Mouse (Mus musculus): Measurements from ENCODE around the gene Dpp6. TPM values are rescaled to one million over a fixed set of nuclear protein-coding genes. Genes with fewer than 3 reads are reported as not detected.

Gene Dpp6
- total RNA-seq (2012; rRNA removed) (not detected in 2 replicates), polyA plus RNA-seq (2012; ENCODE audit: insufficient read depth in 1 of 2, insufficient read length in 2 of 2, low read depth in 1 of 2, low replicate concordance in 2 of 2, missing spikeins in 1 of 2) (not detected)

DNA sequence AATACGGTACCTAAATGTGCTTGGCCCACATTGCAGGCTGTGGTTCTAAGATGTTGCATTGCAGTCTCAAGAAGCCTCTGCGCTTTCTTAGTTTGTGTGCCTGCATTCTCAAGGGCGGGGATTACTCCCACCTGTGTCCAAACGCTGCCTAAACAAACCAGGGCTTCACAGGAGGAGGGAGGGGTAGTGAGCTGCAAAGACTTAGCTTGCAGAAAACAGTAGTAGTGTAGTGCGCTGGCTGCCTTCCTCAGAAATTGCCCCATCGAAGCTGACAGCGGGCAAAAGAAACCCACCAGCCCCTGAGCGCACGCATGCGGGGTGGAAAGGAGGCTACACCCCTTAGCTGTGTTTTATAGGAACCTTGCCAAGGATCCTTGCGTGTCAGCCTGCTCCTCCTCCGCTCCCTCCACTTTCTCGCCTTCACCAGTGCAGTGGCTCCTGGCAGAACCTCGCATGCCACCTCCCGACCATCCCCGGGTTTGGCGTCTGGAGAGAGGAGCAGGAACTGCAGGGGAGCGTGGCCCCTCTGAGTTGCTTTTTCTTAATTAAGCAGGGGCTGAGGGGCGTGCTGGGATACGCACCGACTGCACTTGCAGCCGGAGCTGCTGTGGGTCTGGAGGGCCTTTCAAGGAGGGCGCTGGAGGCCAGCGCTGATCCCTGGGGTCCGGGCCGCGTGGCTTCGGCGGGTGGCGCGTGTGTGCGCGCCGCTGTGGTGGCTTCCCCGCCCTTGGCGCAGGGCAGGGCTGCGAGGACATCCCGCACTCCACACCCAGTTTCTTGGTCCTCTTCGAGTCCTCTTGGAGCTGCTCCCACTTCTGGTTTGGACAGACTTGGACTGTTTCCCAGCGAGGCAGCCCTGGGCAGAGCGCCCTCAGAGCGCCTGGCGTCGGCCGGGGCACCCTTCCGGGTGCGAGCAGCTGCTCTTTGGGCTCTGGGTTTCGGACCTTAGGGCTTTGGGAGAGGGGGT is at the start of gene Dpp6:
Gene Dpp6 (plus strand): TSS at position 229 of the 967 bp plus-strand sequence.
- Histone ChIP-seq H3K9ac (ENCODE audit: control insufficient read depth, low read depth, low read length, poor library complexity, severe bottlenecking) (no peak within 1 kb of the TSS), H3K36me3 (ENCODE audit: control insufficient read depth in 1 of 2, insufficient read depth in 2 of 2, low read length in 2 of 2) (no peaks in the 10 kb centered on the region), H3K4me3 (ENCODE audit: control insufficient read depth in 1 of 2, insufficient read depth in 1 of 2, low read depth in 2 of 2, low read length in 2 of 2) (no peak within 1 kb of the TSS), H3K79me2 (ENCODE audit: control insufficient read depth, insufficient read depth, low read length, poor library complexity) (no peaks in the 10 kb centered on the region), H3K27ac (ENCODE audit: control insufficient read depth, low read depth, low read length) (no peak within 1 kb of the TSS), H3K9me3 (replicated peaks; ENCODE audit: insufficient read depth, low read length) (no peaks in the 10 kb centered on the region), H3K27me3 (ENCODE audit: control insufficient read depth in 1 of 2, insufficient read depth in 2 of 2, low read length in 2 of 2) (no peaks in the 10 kb centered on the region; a peak in 1 of 4 replicates), H3K4me1 (ENCODE audit: control insufficient read depth in 1 of 2, insufficient read depth in 2 of 2, low read length in 2 of 2) (no peaks in the 10 kb centered on the region)
- no peak for TF ChIP-seq ZNF384 (IDR thresholded peaks at IDR 0.05; ENCODE audit: low read depth, low read length)
- no peak for TF ChIP-seq ETS1 (IDR thresholded peaks at IDR 0.05; ENCODE audit: low read depth, low read length)
- no peak for TF ChIP-seq MXI1 (IDR thresholded peaks at IDR 0.05; ENCODE audit: low read depth, low read length)
- DNase-seq (ENCODE audit: low read depth, low spot score), result no peak

DNA sequence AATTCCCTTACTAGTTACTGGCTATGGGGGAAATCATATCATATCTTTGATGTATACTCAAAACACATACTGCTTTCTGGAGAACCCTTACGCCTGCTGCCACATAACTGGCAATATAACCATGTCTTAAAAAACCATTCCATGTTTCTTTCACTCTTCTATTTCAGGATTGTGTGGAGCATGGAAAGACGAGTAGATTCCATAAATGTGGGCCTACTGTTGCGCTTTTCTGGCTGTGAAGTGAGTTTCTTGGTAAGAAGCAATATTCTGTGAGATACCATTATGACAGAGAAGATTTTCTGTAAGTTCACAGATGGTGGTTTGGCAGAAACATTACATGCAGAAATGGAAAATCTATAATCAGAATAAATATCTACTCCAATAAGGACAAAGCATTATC is 33.0 kb upstream of the Dpp6 start:
- H3K27me3 ChIP-seq (ENCODE audit: control insufficient read depth in 1 of 2, insufficient read depth in 2 of 2, low read length in 2 of 2), result no peaks in the 10 kb centered on the region
- no peak for TF ChIP-seq EP300 (IDR thresholded peaks at IDR 0.05; ENCODE audit: low read depth in 1 of 2, low read length in 2 of 2)
- TF ChIP-seq POLR2A (IDR thresholded peaks at IDR 0.05; ENCODE audit: control insufficient read depth in 1 of 2, insufficient read depth in 1 of 2, low read depth in 1 of 2, low read length in 2 of 2, poor library complexity in 1 of 2), result no peak
- TF ChIP-seq NRF1 (IDR thresholded peaks at IDR 0.05; ENCODE audit: insufficient read depth, low read depth, low read length, poor library complexity, severe bottlenecking), result no peak
- no peak for TF ChIP-seq ELF1 (IDR thresholded peaks at IDR 0.05; ENCODE audit: low read depth, low read length)
- no peaks in the 10 kb centered on the region for H3K4me1 ChIP-seq (ENCODE audit: control insufficient read depth in 1 of 2, insufficient read depth in 2 of 2, low read length in 2 of 2)
- no peak overlapping the region for H3K9ac ChIP-seq (ENCODE audit: control insufficient read depth, low read depth, low read length, poor library complexity, severe bottlenecking)
- no peak overlapping the region for H3K4me3 ChIP-seq (ENCODE audit: control insufficient read depth in 1 of 2, insufficient read depth in 1 of 2, low read depth in 2 of 2, low read length in 2 of 2)
- H3K79me2 ChIP-seq (ENCODE audit: control insufficient read depth, insufficient read depth, low read length, poor library complexity), result no peaks in the 10 kb centered on the region
- no peak overlapping the region for H3K27ac ChIP-seq (ENCODE audit: control insufficient read depth, low read depth, low read length)
- H3K36me3 ChIP-seq (ENCODE audit: control insufficient read depth in 1 of 2, insufficient read depth in 2 of 2, low read length in 2 of 2), result no peaks in the 10 kb centered on the region
- no peak for DNase-seq (ENCODE audit: low read depth, low spot score)
- no peaks in the 10 kb centered on the region for H3K9me3 ChIP-seq (replicated peaks; ENCODE audit: insufficient read depth, low read length)

DNA sequence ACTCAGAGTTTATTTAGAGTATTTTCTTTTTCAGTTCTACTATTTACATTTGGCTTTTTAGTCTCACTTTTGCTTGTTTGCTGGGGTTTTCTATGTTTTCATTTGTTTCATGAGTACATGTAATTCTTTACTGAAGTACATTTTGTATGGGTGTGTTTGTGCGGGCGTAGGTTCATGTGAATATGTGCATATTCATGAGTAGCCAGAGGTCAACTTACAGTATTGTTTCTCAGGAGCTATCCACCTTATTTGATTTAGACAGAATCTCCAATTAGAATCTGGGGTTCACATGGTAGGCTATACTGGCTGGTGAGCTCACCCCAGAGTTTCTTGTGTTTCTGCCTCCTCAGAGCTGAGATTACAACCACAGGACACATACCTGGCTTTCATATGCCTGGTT is 21.5 kb upstream of the Dpp6 start:
- no peaks in the 10 kb centered on the region for H3K4me1 ChIP-seq (ENCODE audit: control insufficient read depth in 1 of 2, insufficient read depth in 2 of 2, low read length in 2 of 2)
- DNase-seq (ENCODE audit: low read depth, low spot score), result no peak
- H3K27me3 ChIP-seq (ENCODE audit: control insufficient read depth in 1 of 2, insufficient read depth in 2 of 2, low read length in 2 of 2), result no peaks in the 10 kb centered on the region
- no peak overlapping the region for H3K27ac ChIP-seq (ENCODE audit: control insufficient read depth, low read depth, low read length)
- H3K9me3 ChIP-seq (replicated peaks; ENCODE audit: insufficient read depth, low read length), result no peaks in the 10 kb centered on the region
- H3K4me3 ChIP-seq (ENCODE audit: control insufficient read depth in 1 of 2, insufficient read depth in 1 of 2, low read depth in 2 of 2, low read length in 2 of 2), result no peak overlapping the region
- no peak for TF ChIP-seq USF2 (IDR thresholded peaks at IDR 0.05; ENCODE audit: borderline replicate concordance in 1 of 2, insufficient read depth in 1 of 2, low read depth in 1 of 2, low read length in 2 of 2)
- no peak for TF ChIP-seq POLR2AphosphoS5 (IDR thresholded peaks at IDR 0.05; ENCODE audit: borderline replicate concordance, low read depth, low read length)
- TF ChIP-seq ZNF384 (IDR thresholded peaks at IDR 0.05; ENCODE audit: low read depth, low read length), result no peak
- TF ChIP-seq MYB (IDR thresholded peaks at IDR 0.05; ENCODE audit: low read depth, low read length), result no peak
- TF ChIP-seq ELF1 (IDR thresholded peaks at IDR 0.05; ENCODE audit: low read depth, low read length), result no peak
- TF ChIP-seq CTCF (IDR thresholded peaks at IDR 0.05 in 2 of 3, conservative IDR thresholded peaks at IDR 0.05 in 1 of 3; ENCODE audit: control insufficient read depth in 1 of 3, insufficient read depth in 1 of 3, low read depth in 2 of 3, low read length in 3 of 3, poor library complexity in 1 of 3, severe bottlenecking in 1 of 3), result no peak
- TF ChIP-seq MEF2A (IDR thresholded peaks at IDR 0.05; ENCODE audit: extremely low read depth, insufficient replicate concordance, low read depth, low read length, poor library complexity, severe bottlenecking), result no peak
- TF ChIP-seq ETS1 (IDR thresholded peaks at IDR 0.05; ENCODE audit: low read depth, low read length), result no peak
- TF ChIP-seq SIN3A (IDR thresholded peaks at IDR 0.05; ENCODE audit: low read length), result no peak
- no peak for TF ChIP-seq ZKSCAN1 (IDR thresholded peaks at IDR 0.05; ENCODE audit: low read depth, low read length)
- TF ChIP-seq MXI1 (IDR thresholded peaks at IDR 0.05; ENCODE audit: low read depth, low read length), result no peak
- no peak for TF ChIP-seq RCOR1 (IDR thresholded peaks at IDR 0.05; ENCODE audit: low read depth, low read length)
- TF ChIP-seq CHD2 (IDR thresholded peaks at IDR 0.05; ENCODE audit: low read length), result no peak
- no peak for TF ChIP-seq TCF12 (IDR thresholded peaks at IDR 0.05; ENCODE audit: low read depth, low read length)
- no peaks in the 10 kb centered on the region for H3K36me3 ChIP-seq (ENCODE audit: control insufficient read depth in 1 of 2, insufficient read depth in 2 of 2, low read length in 2 of 2)
- H3K9ac ChIP-seq (ENCODE audit: control insufficient read depth, low read depth, low read length, poor library complexity, severe bottlenecking), result no peak overlapping the region
- no peaks in the 10 kb centered on the region for H3K79me2 ChIP-seq (ENCODE audit: control insufficient read depth, insufficient read depth, low read length, poor library complexity)

All from MEL (cell line).